Mouse (Mus musculus): Measurements from ENCODE around the gene Pdlim4.

Gene Pdlim4

GRCm38 (mm10) chr11:54068520-54069371 lies at the start of gene Pdlim4:
TSS of gene Pdlim4 (minus strand) at chr11:54069014.
- no peak for DNase-seq

DNA sequence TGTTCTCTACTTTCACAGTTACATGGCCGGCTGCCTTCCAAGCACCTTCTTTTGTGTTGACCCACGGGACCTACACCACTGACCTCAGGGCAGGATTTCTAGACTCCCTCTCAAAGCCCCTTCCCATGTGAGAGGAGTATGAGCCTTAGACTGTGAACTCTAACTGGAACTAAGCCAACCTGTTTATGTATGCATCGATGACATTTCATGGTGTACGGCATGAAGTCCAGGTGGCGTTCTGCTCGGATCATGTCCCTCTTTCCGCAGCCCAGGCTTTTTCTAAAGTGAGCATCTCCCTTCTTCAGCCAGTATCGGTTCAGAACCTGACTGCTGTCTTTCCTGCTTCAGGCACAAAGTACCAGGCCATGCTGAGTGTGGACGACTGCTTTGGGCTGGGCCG lies 48.3 kb upstream of the Pdlim4 start:
- DNase-seq: no peak

DNA sequence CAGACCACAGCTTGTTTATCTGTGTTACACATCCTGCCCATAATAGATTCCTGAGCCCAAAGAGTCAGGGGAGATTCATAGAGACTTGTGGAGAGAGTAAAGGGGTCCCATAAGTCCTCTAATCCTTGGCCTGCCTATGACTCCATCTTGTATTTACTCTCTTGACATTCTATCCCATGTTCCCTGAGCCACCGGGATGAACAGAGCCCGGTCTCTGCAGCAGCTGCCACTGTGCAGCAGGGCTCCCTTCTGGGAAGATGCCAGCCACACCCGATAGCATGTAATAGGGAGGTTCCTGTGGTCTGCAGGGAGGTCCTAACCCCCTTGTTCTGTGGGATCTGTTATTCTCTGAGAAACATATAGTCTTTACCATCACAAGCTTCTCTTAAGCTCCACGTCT lies 47.6 kb upstream of the Pdlim4 start:
- no peak for DNase-seq

- no peak for DNase-seq
Measured at GRCm38 (mm10) chr11:54115911-54116310, 47.1 kb upstream of the Pdlim4 start.

DNA sequence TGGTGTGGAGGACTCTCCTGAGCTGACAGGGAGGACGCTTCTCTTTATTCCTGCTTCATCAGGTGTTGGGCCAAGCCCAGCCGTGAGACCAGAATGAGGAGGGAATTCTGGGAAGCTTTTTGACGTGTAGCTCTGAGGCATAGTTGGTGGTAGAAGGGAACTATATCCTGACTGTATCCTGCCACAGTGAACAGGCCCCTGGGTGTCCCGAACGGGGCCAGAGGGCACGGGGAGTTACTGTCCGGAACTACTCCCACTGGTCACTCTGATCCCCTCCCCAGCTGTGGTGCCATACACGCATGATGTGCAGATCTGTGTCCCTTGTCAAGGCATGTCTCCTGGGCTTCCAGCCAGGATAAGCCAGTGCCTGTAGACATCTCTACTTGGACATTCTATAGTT lies 46.5 kb upstream of the Pdlim4 start:
- no peak for DNase-seq

- no peak for DNase-seq
Measured at GRCm38 (mm10) chr11:54114746-54115145, 45.9 kb upstream of the Pdlim4 start.

DNA sequence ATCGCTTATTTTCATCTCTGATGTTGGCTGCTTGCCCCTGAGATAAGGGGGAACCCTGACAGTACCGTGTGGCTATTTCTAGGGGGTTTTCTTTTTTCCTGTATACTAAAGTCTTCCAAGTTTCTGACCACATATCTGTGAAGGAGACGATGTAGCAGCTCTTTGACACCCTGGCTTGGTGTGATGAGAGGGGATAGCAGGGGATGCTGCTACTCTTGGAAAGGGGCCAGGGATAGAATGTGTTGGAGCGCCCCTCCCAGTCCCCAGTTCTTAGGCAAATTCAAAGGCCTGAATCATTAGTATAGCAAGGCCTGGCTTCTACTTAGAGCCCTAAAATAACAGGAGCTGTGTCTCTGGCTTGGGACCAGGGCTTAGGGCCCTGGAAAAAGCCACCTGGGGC lies 44.5 kb upstream of the Pdlim4 start:
- no peak for DNase-seq

GRCm38 (mm10) chr11:54112920-54113319 lies 44.1 kb upstream of the Pdlim4 start:
- DNase-seq: peak; percentile 95

DNA sequence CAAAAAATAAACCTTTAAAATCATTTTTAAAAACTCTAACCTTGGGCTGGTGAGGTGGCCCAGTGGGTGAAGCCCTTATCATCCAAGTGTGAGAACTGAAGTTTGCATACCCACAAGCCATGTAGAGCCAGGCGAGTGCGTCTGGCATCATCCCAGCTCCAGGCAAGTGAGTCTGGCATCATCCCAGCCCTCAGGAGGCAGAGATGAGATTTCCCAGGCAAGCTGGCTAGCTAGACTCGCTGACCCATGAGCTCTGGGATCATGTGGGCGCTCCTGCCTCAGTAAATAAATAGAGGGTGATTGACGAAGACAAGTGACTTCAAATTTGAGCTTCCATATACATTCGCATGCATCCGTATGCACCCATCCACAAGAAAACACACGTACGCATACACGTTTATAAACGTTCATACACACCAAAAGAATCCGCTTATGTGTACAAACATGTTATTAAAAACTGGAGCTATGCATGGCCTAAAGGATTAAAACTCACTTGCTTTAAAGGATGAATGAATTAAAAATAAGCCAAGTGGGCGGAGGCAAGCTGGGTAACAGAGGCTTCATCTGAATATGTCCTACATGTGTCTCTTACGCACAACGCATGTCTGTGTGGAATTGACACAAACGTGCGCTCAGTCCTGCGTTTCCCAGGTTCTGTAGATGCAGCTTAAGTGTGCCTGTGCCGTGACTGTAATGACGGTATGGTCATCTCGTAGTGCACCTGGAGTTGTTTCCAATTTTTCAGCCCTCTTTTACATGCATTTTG lies 43.3 kb upstream of the Pdlim4 start:
- no peak for DNase-seq

GRCm38 (mm10) chr11:54111291-54111690 lies 42.5 kb upstream of the Pdlim4 start:
- no peak for DNase-seq

GRCm38 (mm10) chr11:54108894-54109293 lies 40.1 kb upstream of the Pdlim4 start:
- DNase-seq: no peak

DNA sequence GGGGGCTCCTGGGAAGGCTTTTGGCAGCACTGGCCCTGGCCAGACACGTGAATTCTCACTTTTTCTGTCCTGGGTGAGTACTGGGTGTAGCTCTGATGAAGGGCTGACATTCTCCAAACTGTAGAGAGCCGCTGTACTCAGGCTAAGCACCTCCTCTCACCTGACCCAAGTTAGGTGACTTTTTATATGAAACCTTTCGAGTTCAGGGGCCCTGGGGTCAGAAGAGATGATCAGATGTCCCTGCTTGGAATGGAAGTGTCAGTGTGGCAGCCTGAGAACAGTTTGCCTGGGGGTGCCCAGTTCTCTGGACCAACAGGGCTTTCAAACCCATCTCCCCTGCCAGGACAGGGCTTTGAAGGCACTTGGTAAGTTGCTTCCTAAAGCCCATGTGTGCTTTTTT lies 39.3 kb upstream of the Pdlim4 start:
- DNase-seq: no peak

GRCm38 (mm10) chr11:54107239-54107638 lies 38.4 kb upstream of the Pdlim4 start:
- DNase-seq: no peak

- no peak for DNase-seq
Measured at GRCm38 (mm10) chr11:54106676-54107075, 37.9 kb upstream of the Pdlim4 start.

DNA sequence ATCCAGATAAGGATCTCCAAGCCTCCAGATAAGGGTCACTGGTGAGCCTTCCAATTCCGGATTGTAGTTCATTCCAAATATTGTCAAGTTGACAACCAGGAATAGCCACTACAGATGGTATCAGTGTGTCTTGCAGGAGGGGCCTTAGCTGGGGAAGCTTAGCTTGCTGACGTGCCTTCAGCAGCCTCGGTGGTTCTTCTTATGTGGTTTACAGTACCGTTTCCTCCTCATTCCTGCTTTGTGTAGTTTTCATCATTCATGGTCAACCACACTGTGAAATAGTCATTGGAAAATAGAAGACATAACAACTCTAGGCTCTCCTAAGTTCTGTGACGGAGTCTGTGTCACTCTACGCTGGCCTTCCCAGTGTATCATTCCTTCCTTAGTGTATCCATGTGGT lies 36.2 kb upstream of the Pdlim4 start:
- no peak for DNase-seq

DNA sequence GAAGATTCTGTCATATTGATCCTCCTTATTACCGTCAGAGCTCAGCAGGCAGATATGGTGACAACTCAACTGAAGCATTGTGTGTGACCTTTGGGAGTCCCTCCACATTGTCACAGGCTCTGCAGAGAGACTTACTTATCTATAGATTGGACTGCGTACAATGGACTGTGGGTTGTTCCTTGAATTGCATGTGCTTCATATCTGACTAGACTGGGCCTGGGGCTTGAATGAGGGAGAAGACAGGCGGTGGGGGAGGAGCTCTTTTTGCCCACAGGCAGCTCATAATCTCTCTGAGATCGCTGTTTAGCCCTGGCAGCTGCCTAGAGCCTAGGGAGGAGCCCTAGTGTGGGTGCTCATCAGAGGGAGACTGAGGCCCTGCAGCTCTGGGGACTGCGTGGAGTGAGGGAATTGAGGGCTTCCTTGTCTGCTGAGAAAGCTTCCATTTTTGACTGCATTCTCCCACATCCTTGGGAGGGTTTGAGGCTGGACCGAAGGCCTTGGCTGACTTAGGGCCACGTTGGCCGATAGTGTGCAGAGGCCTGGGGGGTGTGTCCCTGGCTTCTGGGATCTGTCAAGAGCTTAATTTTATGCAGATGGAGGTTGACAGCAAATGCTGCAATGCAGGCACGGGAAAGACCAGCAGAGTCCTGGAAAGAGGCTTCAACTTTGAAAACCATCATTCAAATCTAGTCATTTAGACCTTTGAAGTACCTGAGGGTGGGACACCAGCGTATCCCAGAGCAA lies 34.1 kb upstream of the Pdlim4 start:
- no peak for DNase-seq

- DNase-seq: no peak
Measured at GRCm38 (mm10) chr11:54101701-54102100, 32.9 kb upstream of the Pdlim4 start.

DNA sequence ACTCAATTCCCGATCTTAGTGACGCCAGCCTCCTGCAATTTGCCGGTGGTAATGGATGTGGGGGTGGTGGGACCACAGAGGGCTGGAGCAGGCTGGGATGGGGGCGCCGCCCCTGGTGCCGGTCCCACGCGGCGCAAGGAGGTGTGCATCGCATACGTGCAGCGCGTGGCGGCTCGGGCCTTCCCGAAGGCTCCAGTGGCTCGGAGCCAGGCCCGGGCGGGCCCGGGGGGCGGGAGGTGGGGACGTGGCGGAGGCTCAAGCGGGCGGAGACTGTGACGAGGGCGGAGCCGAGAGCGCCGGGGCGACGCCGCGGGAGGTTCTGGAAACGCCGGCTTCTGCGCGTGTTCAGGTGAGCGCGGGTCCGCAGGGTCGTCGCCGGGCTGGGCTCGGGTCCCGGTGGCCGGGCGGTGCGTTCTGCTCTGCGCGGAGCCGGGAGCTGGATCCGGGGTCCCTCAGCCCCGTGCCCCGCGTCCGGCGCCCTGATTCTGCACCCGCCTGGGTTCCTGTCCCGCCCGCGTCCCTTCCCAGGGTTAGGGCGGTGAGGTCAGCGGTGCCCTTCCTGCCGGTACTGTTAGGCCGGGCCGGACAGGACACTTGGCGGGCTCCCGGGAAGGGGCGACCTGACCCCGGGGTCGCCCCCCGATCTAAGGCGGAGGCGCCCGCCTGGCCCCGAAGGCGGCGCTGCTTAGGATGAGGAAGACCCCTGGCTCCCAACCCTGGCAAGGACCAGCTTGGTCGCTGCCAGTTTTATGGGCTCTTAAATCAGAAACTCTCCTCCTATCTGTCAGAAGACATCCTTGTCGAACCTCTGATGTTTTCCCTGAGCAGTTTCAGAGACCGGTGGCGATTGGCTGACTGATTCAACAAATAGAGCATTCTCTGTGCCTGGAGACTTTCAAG lies 32.1 kb upstream of the Pdlim4 start:
- no peak for DNase-seq

- no peak for DNase-seq
Measured at GRCm38 (mm10) chr11:54100045-54100691, 31.4 kb upstream of the Pdlim4 start, which contains the start of gene P4ha2. TSS of gene P4ha2 (plus strand) at chr11:54100095.

DNA sequence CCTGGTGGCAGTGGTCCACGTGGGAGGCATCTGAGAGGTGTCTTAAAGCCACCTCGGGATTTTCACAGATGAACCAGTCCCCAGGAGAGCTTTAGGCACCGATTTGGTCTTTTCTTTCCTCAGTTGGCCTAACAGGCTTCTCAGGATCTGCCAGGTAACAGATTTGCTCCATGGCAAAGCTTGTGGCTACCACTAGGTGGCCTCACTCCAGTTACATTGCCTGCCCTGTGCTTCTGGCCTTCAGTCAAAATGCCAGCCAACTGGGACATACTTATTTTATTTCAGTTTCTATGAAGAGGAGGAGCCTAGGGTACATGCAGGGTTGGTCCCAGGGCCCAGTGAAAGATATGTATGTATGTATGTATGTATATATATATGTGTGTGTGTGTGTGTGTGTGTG lies 24.2 kb upstream of the Pdlim4 start:
- no peak for DNase-seq

- no peak for DNase-seq
Measured at GRCm38 (mm10) chr11:54092188-54092587, 23.4 kb upstream of the Pdlim4 start.

DNA sequence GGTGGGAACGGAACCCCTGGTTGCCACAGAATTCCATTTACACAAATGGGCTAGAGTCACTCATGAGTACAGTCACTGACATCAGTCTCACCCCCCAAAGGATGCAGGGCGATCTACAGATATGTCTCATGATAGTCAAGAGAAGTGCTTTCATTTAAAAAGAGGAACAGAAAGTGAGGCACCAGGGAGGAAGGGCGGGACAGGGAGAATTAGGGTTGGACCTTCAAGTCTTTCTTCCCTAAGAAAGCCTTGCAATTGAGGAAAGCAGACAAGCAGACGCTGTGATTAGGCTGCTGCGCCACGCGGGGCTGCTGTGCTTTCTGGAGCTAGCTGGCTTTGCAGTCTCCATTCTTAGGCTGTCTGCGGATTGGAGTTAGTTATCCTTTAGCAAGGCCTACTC lies 22.9 kb upstream of the Pdlim4 start:
- DNase-seq: no peak

Measured in layer of hippocampus, adult 9-11 months (tissue).